Mouse (Mus musculus): ENCODE results near the gene Ecel1.

- TF ChIP-seq REST (IDR thresholded peaks at IDR 0.05; ENCODE audit: insufficient read depth, insufficient read length): no peak
- TF ChIP-seq MAX (IDR thresholded peaks at IDR 0.05; ENCODE audit: low read depth): no peak
- TF ChIP-seq POLR2A (IDR thresholded peaks at IDR 0.05; ENCODE audit: insufficient read length, low read depth): peak; percentile 18
Measured at GRCm38 (mm10) chr1:87175852-87176292, 19.6 kb upstream of the Ecel1 start.

All from myocyte (in vitro differentiated cells).